Mouse (Mus musculus) forebrain, embryonic 13.5 days (tissue): ENCODE measurements around the gene Cog8. TPM values are rescaled to one million over a fixed set of nuclear protein-coding genes. Genes with fewer than 3 reads are reported as not detected.
"Not testable (repeated sequence)": the region's sequence is repeated elsewhere in the genome, so short reads cannot be mapped to it uniquely, and the experiment has no call there.

Source experiments
- ATAC-seq: fragments of 200-750 bp; cut with Nextera tagmentation; 2 replicates; pipeline ENCODE4 v1.8.0; 2017
- H3K27ac ChIP-seq: fragments of 300-500 bp; sonication (generic); 2 replicates; pipeline ENCODE4 v1.5.1; 2015; ENCODE audit warnings: inconsistent platforms, mild to moderate bottlenecking, moderate library complexity
- H3K27me3 ChIP-seq: fragments of 300-500 bp; sonication (generic); 2 replicates; pipeline ENCODE4 v1.6.1; 2015; ENCODE audit warnings: mild to moderate bottlenecking, inconsistent platforms
- H3K36me3 ChIP-seq: fragments of 300-500 bp; sonication (generic); 2 replicates; pipeline ENCODE4 v1.6.1; 2015; ENCODE audit warnings: mild to moderate bottlenecking, inconsistent platforms; ENCODE audit not compliant: poor library complexity, severe bottlenecking
- H3K4me1 ChIP-seq: fragments of 300-500 bp; sonication (generic); 2 replicates; pipeline ENCODE4 v1.6.1; 2015; ENCODE audit warnings: inconsistent platforms
- H3K4me2 ChIP-seq: fragments of 300-500 bp; sonication (generic); 2 replicates; pipeline ENCODE4 v1.6.1; 2015; ENCODE audit warnings: inconsistent platforms, mild to moderate bottlenecking, moderate library complexity
- H3K4me3 ChIP-seq: fragments of 300-500 bp; sonication (generic); 2 replicates; pipeline ENCODE4 v1.5.1; 2015; ENCODE audit warnings: mild to moderate bottlenecking, inconsistent platforms
- H3K9ac ChIP-seq: fragments of 300-500 bp; sonication (generic); 2 replicates; pipeline ENCODE4 v1.6.1; 2015; ENCODE audit warnings: mild to moderate bottlenecking, inconsistent platforms
- H3K9me3 ChIP-seq: fragments of 300-500 bp; sonication (generic); replicated peaks from 2 replicates; pipeline ENCODE4 v1.6.1; 2016; ENCODE audit warnings: inconsistent platforms
- WGBS: fragments of 180-500 bp; shearing (Covaris S2); methylation state at CpG from one replicate; pipeline ENCODE4 v1.1.7; 2015; 5-methylcytosine and 5-hydroxymethylcytosine counted together
- microRNA-seq: library from miRNA; unstranded; fragments of <30 nt; microRNA quantifications from one replicate; pipeline ENCODE4, GENCODE M21; 2016
- polyA plus RNA-seq: library from polyadenylated mRNA; unstranded; fragments of >200 nt; fragmentation: Nextera tagmentation; extraction: Ambion mirVana; gene quantifications from 2 replicates; pipeline ENCODE4 v1.2.1, GENCODE M21; 2015

Gene Cog8
- polyA plus RNA-seq, 1 experiment from 2014 or later, result 35.5 TPM

DNA sequence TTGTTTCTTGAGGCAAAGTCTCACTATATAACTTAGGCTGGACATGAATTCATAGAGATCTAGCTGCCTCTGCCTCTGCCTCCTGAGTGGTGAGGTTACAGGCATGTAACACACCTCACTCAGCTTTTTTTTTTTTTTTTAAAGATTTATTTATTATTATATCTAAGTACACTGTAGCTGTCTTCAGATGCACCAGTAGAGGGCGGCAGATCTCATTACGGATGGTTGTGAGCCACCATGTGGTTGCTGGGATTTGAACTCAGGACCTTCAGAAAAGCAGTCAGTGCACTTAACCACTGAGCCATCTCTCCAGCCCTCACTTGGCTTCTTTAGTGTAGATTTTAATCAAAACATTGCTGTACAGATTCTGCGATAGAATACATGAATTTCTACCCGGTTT lies 60.1 kb downstream of the Cog8 start:
- not testable (repeated sequence) for H3K27ac ChIP-seq, H3K27me3 ChIP-seq, ATAC-seq, H3K4me3 ChIP-seq, H3K4me2 ChIP-seq, H3K4me1 ChIP-seq, H3K9me3 ChIP-seq, H3K9ac ChIP-seq, H3K36me3 ChIP-seq
- WGBS, result 86% methylated on average over 4 of the region's 4 CpGs

Small RNA genes lying within 50 kb of the gene (microRNA-seq; reads per million reads assigned to microRNA genes)
- 1.9 reads per million for gene Mir7075

Other genes starting within 250 kb of the Cog8 start
- gene Has3, start 186.4 kb downstream of the Cog8 start, polyA plus RNA-seq, result 0.65 and 0.89 TPM in 2 replicates
- gene Utp4, start 163.1 kb downstream of the Cog8 start, polyA plus RNA-seq, result 49.4 and 53.6 TPM in 2 replicates
- gene Sntb2, start 120.9 kb downstream of the Cog8 start, polyA plus RNA-seq, result 3.6 and 4.1 TPM in 2 replicates
- gene Vps4a, start 25.5 kb downstream of the Cog8 start, polyA plus RNA-seq, result 113 TPM in 2 replicates
- gene Pdf, start 8.1 kb downstream of the Cog8 start, polyA plus RNA-seq, result 32.0 and 36.7 TPM in 2 replicates
- gene Nip7, start 188 bp upstream of the Cog8 start, polyA plus RNA-seq, result 91.3 and 99.6 TPM in 2 replicates
- not detected in 2 replicates for gene Tmed6, start 9.0 kb upstream of the Cog8 start, polyA plus RNA-seq
- gene Terf2, start 39.9 kb upstream of the Cog8 start, polyA plus RNA-seq, result 25.0 and 25.5 TPM in 2 replicates
- 102 and 115 TPM in 2 replicates for gene Cyb5b, start 94.0 kb upstream of the Cog8 start, polyA plus RNA-seq
- gene Nfat5, start 236.8 kb upstream of the Cog8 start, polyA plus RNA-seq, result 9.9 and 10.2 TPM in 2 replicates